Mouse (Mus musculus): ENCODE data around the gene Sae1.

The Sae1 gene

GRCm38 (mm10) chr7:16364319-16364718, 23.3 kb downstream of the Sae1 start:
- no peak for DNase-seq (ENCODE audit: low spot score)

- DNase-seq (ENCODE audit: low spot score): no peak
Measured at GRCm38 (mm10) chr7:16357602-16358001, 30.0 kb downstream of the Sae1 start.

- no peak for DNase-seq (ENCODE audit: low spot score)
Measured at GRCm38 (mm10) chr7:16355854-16356594, 31.6 kb downstream of the Sae1 start.

GRCm38 (mm10) chr7:16349999-16350398, 37.6 kb downstream of the Sae1 start:
- no peak for DNase-seq (ENCODE audit: low spot score)

- no peak for DNase-seq (ENCODE audit: low spot score)
Measured at GRCm38 (mm10) chr7:16345297-16345696, 42.3 kb downstream of the Sae1 start.

- DNase-seq (ENCODE audit: low spot score): no peak
Measured at GRCm38 (mm10) chr7:16344598-16344997, 43.0 kb downstream of the Sae1 start.

GRCm38 (mm10) chr7:16337733-16338132, 49.9 kb downstream of the Sae1 start:
- DNase-seq (ENCODE audit: low spot score): no peak

GRCm38 (mm10) chr7:16329146-16329545, 58.5 kb downstream of the Sae1 start:
- no peak for DNase-seq (ENCODE audit: low spot score)

GRCm38 (mm10) chr7:16326607-16326971, 61.0 kb downstream of the Sae1 start:
- DNase-seq (ENCODE audit: low spot score): no peak

- peak; percentile 80 for DNase-seq (ENCODE audit: low spot score)
Measured at GRCm38 (mm10) chr7:16325920-16326606, 61.5 kb downstream of the Sae1 start.

- DNase-seq (ENCODE audit: low spot score): no peak
Measured at GRCm38 (mm10) chr7:16324661-16325060, 62.9 kb downstream of the Sae1 start.

GRCm38 (mm10) chr7:16320479-16320878, 67.1 kb downstream of the Sae1 start:
- DNase-seq (ENCODE audit: low spot score): no peak

GRCm38 (mm10) chr7:16319216-16319615, 68.4 kb downstream of the Sae1 start:
- DNase-seq (ENCODE audit: low spot score): no peak

- no peak for DNase-seq (ENCODE audit: low spot score)
Measured at GRCm38 (mm10) chr7:16317094-16317493, 70.5 kb downstream of the Sae1 start.

- no peak for DNase-seq (ENCODE audit: low spot score)
Measured at GRCm38 (mm10) chr7:16315222-16315759, 72.3 kb downstream of the Sae1 start.

- DNase-seq (ENCODE audit: low spot score): no peak
Measured at GRCm38 (mm10) chr7:16314221-16314775, 73.3 kb downstream of the Sae1 start.

- peak; percentile 77 for DNase-seq (ENCODE audit: low spot score)
Measured at GRCm38 (mm10) chr7:16313481-16314220, 74.0 kb downstream of the Sae1 start.

- peak; percentile 45 for DNase-seq (ENCODE audit: low spot score)
Measured at GRCm38 (mm10) chr7:16312672-16313311, 74.8 kb downstream of the Sae1 start.

- DNase-seq (ENCODE audit: low spot score): no peak
Measured at GRCm38 (mm10) chr7:16312011-16312671, 75.5 kb downstream of the Sae1 start.

GRCm38 (mm10) chr7:16311453-16312004, 76.1 kb downstream of the Sae1 start:
- peak; percentile 42 for DNase-seq (ENCODE audit: low spot score)

All from c-Kit-positive CD71-positive TER-119-positive erythroid progenitor cells, embryonic 14.5 days (primary cell).